Mouse (Mus musculus): ENCODE measurements around the gene Ltbp1.

Gene Ltbp1

GRCm38 (mm10) chr17:75242086-75242485, 236.7 kb downstream of the Ltbp1 start:
- no peak for DNase-seq (ENCODE audit: low spot score)

GRCm38 (mm10) chr17:75243221-75243620, 237.9 kb downstream of the Ltbp1 start:
- DNase-seq (ENCODE audit: low spot score), result no peak

DNA sequence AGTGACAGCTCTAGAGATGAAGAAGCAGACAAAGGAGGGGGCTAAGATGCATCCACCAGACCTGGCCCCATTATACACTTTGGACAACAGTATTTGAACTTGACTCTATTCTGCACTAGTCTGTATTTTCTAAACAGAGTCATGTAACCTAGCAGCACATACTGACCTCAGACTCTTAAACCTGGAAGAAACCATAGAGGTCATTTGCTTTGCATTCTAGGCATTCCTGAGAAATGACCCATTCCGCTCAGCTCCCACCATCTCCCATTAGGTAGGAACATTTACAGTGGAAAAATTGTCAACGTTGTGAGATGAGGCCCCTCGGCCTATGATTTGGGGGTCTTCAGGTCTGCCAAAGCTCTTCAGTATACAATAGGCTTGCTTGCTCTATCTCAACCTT, 238.8 kb downstream of the Ltbp1 start:
- DNase-seq (ENCODE audit: low spot score), result no peak

- no peak for DNase-seq (ENCODE audit: low spot score)
Measured at GRCm38 (mm10) chr17:75245085-75245484, 239.7 kb downstream of the Ltbp1 start.

- DNase-seq (ENCODE audit: low spot score), result no peak
Measured at GRCm38 (mm10) chr17:75248632-75249031, 243.3 kb downstream of the Ltbp1 start.

GRCm38 (mm10) chr17:75250571-75250970, 245.2 kb downstream of the Ltbp1 start:
- DNase-seq (ENCODE audit: low spot score), result no peak

DNA sequence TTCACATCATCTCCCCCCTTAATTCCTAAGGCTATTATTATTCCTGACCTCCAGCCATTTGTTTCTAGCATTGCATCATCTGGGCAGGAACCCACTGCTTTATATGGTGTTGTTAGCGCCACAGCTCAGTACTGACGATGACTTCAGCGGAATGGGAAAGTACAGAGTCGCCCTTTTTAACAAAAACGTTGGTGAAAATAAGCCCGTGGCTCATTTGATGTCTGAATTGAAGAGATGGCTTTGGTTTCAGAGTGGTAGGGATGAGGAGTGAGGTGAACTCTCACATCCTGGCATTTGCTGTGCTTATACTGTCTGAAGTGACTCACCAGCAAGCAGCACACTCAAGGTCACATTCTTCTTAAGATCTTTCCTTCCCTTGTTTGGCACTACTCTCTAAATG, 245.7 kb downstream of the Ltbp1 start:
- DNase-seq (ENCODE audit: low spot score), result no peak

DNA sequence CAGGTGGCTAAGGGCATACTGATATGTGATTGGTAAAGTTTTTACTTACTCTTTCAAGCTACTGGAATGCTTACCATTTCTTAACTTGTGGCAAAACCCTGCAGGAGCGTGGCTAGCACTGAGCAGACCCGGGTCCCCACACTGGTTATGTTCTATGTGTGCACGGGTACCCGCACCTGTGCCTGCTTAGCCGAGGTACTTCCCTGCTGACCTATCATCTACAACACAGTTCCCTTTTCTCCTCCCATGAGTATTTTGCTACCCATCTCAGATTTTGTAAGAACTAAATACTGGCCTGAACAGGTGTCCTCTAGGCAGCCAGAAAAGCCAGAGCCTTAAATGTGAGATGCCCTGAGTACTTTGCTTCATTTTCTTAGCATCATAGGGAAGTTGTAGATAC, 247.2 kb downstream of the Ltbp1 start:
- no peak for DNase-seq (ENCODE audit: low spot score)

- no peak for DNase-seq (ENCODE audit: low spot score)
Measured at GRCm38 (mm10) chr17:75254909-75255308, 249.5 kb downstream of the Ltbp1 start.

DNA sequence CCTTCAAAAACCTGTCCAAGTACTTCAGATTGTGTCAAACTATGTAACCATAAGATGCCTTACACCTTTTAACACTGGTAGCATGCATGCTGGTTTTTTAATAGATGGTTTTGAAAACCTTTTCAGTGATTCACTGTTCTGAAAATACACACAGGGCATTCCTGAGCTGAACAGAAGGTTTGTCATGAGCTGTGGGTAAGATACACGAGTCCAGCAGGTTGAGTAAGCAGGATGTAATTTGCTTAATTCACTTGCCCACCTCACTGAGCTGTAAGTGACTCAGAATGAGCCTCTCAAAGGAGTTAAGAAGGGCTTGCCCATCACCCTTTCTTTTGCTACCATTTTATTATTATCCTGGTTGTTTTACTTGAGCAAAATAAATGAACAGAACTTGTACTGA, 250.6 kb downstream of the Ltbp1 start:
- DNase-seq (ENCODE audit: low spot score), result no peak

DNA sequence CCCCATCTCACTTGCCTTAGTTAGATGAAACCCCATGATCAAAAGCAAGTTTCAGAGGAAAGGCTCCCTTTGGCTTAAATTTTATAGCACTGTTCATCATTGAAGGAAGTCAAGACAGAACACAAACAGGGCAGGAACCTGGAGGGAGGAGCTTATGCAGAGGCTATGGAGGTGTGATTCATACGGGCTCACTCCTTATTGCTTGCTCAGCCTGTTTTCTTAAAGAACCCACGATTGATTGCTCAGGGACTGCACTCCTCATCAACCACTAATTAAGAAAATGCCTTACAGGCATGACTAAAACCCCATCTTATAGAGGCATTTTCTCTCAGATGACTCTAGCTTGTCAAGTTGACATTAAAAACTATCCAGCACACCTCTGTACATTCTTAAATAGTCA, 253.1 kb downstream of the Ltbp1 start:
- DNase-seq (ENCODE audit: low spot score), result no peak

DNA sequence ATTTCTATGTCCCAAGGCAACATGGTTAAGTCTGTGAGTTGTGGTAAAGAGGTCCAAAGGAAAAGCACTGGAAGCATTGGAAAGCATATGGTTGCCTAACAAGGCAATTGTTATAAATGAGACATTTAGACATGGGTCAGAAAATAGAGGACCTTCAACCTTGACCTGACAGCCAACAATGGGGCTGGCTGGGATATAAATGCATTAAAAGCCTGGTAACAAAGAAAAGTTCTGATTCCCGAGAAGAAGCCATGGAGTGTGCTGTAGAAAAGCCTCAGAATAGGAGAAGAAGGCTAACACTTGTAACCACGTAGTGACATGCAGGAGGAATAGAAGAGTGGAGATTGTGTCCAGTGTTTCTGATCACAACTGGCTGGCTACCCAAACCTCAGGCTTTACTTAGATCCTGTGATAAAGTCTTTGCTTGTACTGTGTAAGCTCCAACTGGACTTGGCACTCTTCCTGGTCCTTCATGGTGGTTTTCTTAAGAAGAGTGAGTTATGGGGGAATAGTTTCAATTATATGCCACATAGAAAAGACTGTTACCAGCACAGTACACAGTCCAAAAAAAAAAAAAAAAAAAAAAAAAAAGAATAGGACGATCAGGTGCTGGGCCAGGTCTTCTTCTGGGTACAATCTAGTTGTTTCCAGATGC, 258.1 kb downstream of the Ltbp1 start:
- no peak for DNase-seq (ENCODE audit: low spot score)

DNA sequence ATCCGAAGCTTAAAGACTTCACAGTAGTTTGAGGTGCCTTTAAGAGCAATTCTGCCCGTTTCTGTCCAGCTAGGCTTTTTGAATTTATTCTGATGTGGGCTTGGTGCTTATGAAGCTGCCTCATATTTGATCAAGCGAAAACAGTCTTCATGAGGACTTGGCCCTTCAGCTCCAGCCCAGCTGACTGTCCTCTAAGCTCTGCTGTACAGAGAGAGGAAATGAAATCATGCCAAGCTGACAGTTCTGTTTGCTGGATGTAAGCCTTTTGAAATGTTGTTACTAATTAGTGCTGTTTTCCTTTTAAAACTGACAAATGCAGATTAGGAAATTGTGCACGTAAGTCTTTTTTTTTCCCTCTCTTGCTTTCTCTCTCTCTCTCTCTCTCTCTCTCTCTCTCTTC, 263.1 kb downstream of the Ltbp1 start:
- DNase-seq (ENCODE audit: low spot score), result no peak

DNA sequence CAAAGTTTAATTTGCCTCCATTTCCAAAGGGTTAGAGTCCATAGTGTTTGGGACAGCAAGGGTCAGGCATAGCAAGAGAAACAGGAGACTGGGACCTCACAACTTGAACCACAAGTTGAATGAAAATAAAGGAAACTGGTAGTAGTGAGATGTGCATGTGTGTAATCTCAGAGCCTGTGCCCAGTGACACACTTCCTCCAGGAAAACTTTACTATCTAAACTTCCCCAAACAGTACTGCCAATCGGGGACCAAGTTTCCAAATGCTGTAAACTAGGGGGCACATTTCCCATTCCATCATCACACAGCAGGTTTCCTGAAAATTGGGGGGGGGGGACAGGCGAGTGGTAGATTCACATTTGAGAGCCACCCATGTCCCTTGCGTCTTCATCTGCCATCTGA, 267.1 kb downstream of the Ltbp1 start:
- no peak for DNase-seq (ENCODE audit: low spot score)

GRCm38 (mm10) chr17:75273272-75273671, 267.9 kb downstream of the Ltbp1 start:
- DNase-seq (ENCODE audit: low spot score), result no peak

- no peak for DNase-seq (ENCODE audit: low spot score)
Measured at GRCm38 (mm10) chr17:75275302-75275701, 269.9 kb downstream of the Ltbp1 start.

- DNase-seq (ENCODE audit: low spot score), result no peak
Measured at GRCm38 (mm10) chr17:75278106-75278505, 272.7 kb downstream of the Ltbp1 start.

GRCm38 (mm10) chr17:75278561-75278960, 273.2 kb downstream of the Ltbp1 start:
- no peak for DNase-seq (ENCODE audit: low spot score)

GRCm38 (mm10) chr17:75281345-75281744, 276.0 kb downstream of the Ltbp1 start:
- DNase-seq (ENCODE audit: low spot score), result no peak

DNA sequence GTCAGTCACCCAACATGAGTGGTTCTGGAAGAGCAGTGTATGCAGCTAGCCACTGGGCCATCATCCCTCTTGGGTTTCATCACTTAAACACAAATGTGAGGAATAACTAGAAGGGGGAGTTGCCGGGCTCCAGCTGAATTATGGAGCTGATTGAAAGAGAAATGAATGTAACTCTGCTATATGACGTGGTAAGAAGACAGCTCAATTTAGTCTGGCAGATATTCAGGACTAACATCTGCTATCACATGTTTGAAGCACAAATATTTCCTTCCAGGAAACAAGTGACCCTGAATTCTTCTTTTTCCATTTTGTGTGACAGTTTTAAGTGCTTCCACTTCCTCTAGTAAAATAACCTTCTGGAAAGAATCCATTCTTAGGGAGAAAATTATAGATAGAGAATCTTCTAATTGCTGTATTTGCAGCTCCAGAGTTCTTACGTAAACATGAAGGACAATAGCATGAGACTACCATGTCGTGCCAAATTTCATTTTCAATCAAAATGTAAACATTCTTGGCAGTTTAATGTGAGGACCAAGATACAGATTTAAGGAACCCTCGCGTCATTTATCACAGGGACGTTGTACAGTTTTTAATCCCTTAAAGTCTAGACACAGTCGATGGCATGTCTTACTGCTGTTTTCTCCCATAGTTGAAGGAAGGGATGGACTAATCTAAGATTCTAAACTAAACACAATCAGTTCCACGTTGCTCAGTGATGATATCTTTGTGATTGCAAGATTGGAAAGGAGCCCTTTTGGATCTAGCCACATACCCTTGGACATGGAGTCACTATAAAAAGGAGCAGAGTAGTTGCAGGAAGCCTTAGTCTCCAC, 279.7 kb downstream of the Ltbp1 start:
- DNase-seq (ENCODE audit: low spot score), result no peak

- no peak for DNase-seq (ENCODE audit: low spot score)
Measured at GRCm38 (mm10) chr17:75292986-75293385, 287.6 kb downstream of the Ltbp1 start.

DNA sequence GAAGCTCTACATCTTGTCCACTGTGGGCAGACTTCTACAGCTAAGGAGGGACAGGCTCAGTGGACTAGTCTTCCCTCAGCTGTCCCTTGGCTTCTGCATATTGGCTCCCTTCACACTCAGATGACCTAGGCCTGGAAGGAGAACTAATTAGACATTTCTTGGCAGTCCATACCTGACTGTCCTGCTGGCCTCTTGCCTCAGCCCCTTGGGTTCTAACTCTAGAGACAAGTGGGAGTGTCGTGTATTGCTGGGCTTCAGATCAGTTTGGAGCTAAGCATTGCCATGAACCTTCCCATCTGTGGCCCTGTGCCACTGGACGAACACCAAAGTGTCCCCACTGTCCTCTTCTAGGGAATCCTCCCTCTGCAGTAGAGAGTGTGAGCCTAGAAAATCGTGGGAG, 288.4 kb downstream of the Ltbp1 start:
- no peak for DNase-seq (ENCODE audit: low spot score)

GRCm38 (mm10) chr17:75300908-75301307, 295.5 kb downstream of the Ltbp1 start:
- DNase-seq (ENCODE audit: low spot score), result no peak
